Mouse (Mus musculus) fibroblast of lung, adult 2 months (primary cell): ENCODE results near the gene Nt5c3.
"Not testable (repeated sequence)": the region's sequence is repeated elsewhere in the genome, so short reads cannot be mapped to it uniquely, and the experiment has no call there.

Source experiments
- DNase-seq: peaks from one replicate; pipeline ENCODE4 v3.0.0-alpha.2; 2011; ENCODE audit warnings: low read depth

The Nt5c3 gene

DNA sequence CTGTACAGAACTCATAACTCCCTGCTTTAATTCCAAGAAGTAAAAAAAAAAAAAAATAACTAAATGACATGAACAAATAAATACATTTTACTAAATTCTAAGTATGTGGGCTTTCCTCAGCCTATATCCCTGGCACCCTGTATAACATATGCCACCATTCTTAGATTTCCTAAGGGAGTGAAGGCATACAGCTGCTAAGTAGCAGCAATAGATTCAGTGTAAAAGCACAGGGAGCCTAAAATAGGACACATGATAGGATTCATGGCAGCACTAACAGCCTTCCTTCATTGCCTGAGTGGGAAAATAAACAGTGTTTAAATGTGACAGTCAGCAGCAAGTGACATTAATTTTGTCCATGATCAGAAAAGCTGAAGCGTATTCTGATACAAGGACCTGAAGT, 19.4 kb downstream of the Nt5c3 start:
- DNase-seq = no peak

DNA sequence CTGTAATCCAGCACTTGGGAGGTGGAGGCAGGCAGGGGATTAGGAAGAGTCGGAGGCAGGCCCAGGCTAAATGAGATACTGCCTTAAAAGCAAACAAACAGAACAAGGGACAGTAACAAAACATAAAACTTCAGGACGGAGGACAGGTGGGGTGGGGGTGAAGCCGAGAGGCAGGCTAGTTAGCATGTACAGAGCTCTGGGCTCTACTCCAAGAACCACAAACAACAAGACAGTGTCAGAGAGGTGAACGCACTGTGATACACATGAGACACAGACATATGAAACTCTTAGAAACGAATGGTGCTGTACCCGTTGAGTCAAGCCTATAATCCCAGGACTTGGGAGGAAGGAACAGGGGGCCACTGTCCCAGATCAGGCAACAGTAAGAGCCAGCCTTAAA, 19.9 kb downstream of the Nt5c3 start:
- DNase-seq = no peak

DNA sequence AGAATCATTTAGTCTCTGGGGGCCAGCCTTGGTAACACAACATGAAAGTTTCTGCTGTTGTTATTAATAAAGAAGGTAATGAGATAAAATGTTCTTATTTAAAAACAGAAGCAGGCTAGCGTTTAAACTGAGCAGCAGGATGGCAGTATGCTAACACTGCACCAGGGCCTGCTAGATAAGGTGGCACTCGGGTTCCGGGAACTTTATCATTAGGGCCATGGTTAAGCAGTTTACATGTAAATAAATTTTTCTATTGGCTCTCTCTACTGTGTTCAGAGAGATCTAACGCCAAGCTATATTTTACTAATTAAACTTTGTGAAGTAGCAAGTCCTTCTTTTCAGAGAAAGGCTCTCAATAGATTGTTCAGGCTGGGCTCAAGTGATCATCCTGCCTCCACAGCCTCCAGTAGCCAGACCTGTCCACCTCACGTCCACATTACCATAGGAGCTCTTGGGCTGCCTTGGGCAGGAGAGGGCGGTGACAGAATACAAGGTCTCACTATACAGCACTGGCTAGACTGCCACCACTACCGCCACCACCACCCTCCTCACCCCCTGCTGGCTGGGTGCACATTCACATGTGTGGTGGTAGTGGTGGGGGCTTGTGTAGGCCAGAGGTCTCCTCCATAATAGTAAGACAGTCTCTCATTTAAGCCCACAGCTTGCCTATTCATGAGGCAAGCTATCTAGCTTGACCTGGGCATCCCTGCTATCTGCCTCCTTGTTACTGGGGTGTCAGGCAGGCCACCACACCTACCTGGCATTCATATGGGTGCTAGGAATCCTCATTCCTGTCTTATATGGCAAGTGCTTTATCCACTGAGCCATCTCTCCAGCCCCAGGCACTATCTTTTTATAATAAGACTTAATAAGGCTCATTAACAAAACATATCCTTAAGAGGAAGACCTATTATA, 20.9 kb downstream of the Nt5c3 start:
- DNase-seq = no peak

DNA sequence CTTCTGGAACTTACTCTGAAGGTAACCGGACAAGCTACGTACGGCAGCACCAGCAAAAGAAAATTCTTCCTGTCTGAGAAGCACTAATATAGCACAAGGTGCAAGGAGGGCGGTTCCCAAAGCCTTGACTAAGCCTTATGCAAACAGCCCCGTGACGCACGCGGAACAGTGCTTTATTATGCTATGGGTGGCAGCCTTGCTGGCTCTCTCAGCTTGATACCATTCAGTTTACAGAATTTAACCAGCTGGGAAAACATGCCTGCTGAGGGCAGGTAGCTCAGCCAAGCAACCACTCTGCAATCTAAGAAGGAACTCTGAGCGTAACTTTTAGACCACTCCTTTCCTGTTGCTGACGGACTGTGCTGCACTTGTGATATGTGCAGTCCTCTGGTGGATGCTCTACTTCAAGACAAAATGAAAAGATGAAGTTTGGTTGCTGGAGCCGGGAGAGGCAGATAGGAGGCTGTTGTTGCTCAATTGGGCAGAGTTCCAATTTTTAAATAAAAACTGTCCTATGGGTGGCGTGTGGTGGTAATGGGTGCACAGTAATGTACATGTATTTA, 21.8 kb downstream of the Nt5c3 start:
- DNase-seq = peak; percentile 65

DNA sequence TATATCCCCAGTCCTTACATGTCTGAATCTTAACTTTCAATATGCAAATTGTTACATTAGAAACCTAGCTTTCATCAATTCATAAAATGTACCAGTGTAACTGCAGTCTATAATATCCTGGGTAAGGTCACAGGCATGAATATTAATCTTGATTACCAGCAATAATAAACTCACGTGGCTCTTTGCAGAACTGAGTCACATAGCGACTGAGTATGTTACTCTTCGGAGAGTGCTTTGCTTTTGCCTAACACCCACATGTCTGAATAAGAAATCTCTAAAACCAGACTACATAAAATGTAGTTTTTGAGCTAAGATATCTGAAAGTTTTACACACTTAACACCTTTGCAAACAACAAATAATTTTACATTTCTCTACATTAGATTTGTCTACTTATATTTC, 22.4 kb downstream of the Nt5c3 start:
- DNase-seq = no peak

DNA sequence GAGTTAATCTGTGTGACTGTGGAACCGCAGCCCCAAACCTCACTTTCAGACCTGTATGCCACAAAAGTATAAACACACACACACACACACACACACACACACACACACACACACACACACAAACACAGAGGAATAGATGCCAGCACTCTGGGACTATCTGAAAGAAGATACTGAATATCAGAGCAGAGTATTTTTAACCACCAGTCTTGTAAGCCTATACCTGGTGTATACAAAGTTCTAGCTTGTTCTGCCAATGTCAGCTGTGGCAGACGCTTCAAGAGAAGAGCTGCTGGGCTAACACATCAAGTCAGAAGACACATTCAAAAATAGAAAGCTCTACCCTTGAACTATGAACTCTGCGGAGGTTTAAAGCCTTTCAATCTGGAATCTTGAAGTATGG, 24.1 kb downstream of the Nt5c3 start:
- DNase-seq = no peak

DNA sequence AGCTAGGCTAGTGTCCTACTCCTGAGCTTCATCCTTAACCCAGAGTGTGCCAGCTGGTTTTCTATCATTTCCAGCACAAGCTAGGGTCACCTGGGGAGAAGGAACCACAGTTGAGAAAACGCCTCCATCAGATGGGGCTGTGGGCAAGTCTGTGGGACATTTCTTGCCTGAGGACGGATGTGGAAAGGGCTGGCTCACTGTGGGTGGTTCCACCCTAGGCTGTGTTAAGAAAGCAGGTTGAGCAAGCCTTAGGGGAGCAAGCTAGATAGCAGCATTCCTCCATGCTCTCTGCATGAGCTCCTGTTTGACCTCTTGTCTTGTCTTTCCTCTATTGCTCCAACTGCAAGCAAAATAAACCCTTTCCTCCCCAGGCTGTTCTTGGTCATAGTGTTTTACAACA, 33.0 kb downstream of the Nt5c3 start:
- no peak for DNase-seq

DNA sequence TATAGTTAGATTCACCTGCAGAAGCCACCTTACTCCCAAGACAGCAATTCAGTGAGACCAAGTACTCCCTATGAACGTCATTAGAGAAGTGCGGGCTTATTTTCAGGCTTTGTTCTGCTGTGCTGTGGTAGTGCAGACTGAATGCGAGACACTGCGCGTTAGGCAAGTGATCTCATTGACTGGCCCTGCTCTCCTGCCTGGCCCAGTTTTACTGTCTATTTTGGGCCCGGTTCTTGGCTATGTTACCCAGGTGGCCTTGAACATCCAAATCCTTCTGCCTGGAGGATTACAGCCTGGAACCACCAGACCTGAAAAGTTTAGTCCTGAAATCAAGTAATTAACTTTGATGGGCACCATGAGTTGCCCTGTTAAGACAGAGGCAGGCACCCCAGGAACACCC, 35.2 kb downstream of the Nt5c3 start:
- DNase-seq = no peak

DNA sequence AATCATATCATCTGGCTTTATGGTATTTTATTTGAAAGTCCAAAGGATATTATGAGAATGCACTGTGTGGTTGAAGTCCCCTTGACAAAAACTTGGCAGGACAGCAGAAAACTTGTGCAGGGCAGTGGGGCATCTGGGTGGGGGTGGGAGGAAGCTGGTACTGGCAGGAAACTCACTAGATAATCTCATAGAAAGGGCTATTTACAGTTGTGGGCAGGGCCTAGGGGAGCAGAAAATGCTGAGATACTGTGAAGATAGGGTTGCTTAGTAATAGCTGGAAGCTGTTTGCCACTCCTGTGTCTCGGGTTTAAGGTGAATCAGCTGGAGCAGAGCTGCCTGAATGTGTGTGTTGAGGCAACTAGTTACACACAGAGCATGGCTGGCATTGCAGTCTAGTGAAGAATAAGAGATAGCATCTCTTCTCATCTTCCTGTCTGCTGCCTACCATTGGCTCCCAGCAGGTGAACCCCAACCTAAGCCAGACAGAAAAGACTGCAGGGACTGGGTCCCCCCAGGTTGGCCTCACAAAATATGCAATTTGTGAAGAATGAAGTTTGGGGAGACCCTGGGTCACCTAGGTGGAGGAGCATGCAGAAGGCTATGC, 44.3 kb downstream of the Nt5c3 start:
- no peak for DNase-seq

DNA sequence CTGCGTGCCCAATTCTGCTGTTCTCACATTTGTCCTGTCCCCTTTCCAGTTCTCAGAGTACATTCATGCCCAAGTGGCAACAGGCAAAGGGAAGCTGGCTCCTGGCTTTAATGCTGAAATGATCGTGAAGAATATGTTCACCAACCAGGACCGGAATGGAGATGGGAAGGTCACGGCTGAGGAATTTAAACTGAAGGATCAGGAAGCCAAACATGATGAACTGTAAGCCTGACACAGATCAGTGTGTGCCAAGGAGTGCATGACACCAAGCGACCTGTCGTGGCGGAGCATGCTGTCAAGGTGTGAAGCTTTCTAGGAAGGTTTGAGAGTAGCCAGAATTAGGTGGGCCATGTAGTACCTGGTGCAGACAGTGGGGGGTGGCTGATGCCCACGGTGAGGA, 45.7 kb downstream of the Nt5c3 start:
- no peak for DNase-seq

DNA sequence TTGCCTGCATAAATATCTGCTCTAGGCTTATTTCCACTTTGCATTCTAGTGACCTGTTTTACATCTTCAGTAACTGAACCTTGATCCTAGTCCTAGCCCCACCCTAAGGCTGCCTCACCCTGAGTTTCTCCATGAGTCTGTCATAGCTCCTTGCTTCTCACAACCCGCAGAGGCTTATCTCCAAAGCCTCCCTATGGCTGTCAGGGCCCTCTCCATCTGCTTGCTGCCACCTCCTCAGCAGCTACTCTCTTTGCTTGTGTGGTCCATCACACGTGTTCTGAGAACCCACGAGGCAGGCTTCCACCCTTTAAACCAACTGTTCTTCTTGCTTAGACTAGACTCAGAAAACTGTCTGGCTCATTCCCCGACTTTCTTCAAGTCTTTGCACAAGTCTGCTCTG, 46.9 kb downstream of the Nt5c3 start:
- DNase-seq = no peak

DNA sequence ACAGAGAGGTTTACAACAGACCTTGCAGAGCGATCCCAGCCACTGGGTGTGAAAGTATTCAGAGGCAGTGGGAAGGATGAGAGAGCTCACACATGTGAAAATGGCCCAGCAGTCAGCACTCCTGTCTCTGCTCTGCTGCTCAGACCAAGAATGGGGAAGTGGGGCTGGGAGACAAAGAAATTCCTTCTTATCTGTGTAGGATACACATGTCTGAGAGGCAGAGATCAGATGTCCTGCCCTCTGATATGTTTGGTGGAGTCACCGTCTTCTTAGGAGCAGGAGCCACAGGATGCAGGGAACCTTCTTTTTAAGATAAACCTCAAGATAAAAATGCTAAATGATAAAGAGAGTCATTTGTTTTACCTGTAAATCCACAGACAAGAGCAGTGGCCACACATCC, 53.7 kb downstream of the Nt5c3 start:
- no peak for DNase-seq

DNA sequence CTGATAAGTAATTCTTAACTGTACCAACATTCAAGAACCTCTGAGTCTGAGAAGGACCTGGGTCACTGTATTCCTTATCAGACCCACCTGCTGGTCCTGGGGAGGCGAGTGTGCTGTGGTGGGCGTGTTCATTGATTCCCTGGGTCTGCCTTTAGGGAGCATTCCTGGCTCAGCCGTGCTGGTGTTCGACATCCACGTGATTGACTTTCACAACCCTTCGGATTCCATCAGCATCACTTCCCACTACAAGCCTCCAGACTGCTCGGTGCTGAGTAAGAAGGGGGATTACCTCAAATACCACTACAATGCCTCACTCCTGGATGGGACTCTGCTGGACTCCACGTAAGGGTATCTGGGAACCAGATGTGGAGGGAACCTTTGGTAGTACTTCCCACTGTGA, 55.2 kb downstream of the Nt5c3 start:
- DNase-seq = no peak

DNA sequence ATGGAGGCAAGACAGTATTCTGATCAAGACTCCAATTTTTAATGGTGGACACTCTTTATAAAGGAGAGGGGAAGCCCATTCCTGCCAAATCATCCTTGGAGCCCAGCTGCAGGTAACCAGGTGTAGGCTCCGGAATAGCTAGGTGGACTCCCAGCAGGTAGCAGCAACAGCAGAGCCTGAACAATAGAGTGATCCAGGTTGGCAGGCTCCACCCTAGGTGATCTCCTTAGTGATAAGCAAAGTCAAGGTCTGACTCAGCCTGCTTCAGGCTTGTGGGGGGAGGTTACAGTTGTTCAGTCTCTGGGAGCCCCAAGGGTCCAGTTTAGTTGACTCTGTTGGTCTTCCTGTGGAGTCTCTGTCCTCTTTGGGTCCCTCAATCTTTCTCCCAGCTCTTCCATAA, 56.8 kb downstream of the Nt5c3 start:
- not testable (repeated sequence) for DNase-seq

DNA sequence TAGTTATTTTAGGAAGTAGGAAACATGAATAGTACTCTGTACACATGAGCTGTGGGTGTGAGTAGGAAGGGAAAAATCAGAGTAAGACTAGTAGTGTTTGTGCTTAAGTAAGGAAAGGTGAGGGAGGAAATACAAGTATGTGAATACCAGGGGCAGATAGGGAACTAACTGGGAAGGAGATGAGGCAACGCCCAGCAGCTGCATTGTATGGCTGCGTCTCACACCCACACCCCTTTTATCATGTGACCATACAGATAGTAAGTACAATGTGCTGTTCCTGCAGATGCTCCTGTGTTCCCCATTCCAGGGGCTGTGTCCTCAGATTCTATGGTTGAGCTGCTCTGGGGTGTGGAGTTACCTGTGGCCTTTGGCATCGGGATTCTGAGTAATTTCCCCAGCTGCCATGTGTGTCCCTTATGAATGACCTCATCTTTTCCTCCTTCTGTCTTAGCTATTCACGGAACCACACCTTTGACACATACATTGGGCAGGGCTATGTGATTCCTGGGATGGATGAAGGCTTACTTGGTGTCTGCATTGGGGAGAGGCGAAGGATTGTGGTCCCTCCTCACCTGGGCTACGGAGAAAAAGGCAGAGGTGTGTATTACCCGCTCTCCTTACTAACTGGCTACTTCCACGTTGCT, 63.4 kb downstream of the Nt5c3 start:
- DNase-seq = no peak

DNA sequence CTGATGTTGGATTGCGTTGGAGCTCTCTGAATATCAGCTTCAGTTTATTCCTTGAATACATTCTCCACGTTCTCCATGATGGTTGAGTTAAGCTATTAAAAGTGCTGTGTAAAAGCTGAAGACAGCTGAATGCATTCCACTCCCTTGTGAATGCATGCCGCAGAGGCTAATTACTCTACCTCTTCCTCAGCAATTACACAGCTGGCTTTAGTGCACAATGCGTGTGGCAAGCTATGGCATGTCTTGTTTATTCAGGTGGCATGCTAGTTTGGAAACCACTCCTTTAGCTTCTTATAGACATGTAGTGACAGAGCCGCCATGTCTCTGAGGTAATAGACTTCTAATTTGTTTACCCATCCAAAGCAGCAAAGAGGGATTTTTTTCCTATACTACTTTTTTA, 67.0 kb downstream of the Nt5c3 start:
- no peak for DNase-seq

DNA sequence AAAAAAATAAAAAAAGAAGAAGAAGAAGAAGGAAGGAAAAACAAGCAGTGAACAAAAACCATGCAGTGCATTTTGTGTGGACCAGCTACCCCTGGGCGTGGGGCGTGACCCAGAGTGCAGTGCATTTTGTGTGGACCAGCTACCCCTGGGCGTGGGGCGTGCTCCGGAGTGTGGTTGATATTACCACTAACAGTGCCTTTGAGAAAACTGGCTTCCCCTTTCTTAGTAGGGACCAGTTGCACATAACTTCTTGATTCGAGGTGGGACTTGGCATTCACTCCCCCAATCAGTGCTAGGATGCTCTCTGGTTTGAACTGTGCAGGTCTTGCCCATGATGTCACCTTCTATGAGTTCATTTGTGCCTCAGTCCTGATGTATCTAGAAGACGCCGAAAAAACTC, 68.9 kb downstream of the Nt5c3 start:
- DNase-seq = no peak

DNA sequence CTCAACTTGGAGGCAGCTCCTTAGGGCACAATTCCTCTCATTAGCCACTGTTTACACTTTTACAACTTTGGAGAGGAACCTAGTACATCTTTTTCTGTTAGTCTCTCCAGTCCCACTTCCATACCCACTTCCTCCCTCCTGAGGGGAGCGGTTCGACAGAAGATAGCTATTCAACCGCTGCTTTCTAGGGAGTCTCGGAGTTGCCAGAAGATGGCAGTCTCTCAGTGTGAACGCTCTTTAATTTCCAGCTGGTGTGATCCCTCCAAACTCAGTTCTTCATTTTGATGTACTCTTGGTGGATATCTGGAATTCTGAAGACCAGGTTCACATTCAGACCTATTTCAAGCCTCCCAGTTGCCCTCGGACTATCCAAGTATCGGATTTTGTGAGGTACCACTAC, 73.4 kb downstream of the Nt5c3 start:
- no peak for DNase-seq

DNA sequence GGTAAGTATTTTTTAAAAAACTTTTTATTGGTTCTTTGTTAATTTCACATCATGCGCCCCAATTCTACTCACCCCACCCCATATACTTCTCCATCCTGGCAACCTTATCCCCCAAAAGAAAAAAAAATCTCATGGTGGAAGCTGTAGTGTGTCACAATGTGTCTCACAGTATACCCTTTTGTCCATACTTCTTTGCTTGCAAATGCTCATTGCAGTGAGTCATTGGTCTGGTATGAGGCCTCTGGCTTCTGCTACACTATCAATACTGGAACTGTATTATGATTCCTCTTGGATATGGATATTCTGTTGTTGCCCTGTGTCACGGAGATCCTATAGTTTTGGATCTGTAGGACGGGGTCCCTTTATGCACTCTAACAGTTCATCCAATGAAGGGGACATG, 74.8 kb downstream of the Nt5c3 start:
- no peak for DNase-seq

DNA sequence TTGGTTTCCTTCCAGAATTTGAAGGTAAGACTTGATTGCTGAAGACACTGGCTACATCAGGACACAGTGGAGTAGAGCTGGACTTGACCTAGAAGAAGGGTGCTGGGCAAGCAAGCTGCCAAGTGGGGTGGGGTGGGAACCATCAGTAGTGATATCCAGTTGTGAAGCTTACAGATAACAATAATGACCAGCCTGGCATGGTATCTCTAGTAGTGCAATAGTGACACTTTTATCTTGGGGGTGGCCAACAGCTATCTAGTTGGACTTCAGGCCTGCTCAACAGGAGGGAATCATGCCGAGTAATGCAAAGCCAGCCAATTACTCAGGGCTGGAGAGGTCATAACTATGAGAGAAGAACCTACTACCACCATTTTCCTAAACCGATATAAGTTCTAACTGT, 79.4 kb downstream of the Nt5c3 start:
- no peak for DNase-seq

DNA sequence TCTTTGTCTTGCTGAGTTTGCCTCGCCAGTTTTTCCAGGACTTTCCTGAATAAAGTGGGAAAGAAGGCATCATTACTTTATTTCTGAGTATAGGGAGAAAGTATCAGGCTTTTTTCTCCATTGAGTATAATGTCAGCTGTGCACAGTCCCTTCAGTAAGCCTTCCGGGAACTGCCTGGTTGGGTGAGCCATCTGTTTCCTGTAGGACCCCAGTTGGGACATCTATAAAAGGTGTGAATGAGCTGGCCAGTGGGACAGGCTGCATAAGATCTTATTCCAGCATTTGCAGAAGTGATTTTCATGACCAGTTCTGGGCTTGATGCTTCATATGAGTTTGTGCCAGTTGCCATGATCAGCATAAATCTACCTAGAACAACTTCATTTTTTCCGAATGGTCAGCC, 80.5 kb downstream of the Nt5c3 start:
- no peak for DNase-seq

DNA sequence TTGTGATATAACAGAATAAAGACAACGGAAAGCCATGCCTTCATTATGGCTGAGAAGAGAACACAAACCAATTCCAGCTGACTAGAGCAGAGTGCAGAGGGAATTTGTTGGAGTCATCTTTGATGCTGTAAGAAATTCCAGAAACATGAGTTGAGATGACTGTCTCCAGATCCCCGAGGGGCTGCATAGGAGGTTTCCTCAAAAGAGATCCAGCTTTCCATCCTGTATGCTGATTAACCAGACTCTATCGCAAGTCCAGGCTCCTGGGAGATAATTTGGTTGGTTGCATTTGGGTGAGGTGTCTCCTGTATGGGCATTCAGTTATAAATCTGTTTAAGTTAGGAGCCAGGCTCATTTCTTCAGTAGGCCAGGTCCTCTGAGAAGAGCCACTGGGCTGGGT, 86.1 kb downstream of the Nt5c3 start:
- no peak for DNase-seq

DNA sequence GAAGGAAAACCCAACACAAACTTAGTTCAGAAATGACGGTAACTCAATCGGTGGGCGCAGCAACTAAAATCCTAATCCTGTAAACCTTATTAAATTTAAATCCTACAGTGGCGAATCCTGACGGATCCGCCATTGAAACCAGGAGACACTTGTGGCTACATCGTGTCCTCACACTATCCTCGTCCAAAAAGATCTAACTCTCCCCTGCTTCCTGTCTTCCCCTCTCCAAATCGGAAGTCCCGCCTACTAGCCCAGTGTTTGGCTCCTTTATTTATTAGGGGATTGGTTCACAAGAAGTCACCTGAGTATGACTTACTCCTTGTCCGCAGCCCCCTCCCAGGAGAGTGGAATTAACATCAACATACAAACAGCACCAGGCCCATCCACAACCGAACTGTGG, 86.6 kb downstream of the Nt5c3 start:
- DNase-seq = no peak
